Mouse (Mus musculus): ENCODE measurements around the gene Dach2.
"Not testable (repeated sequence)": the region's sequence is repeated elsewhere in the genome, so short reads cannot be mapped to it uniquely, and the experiment has no call there.

Gene Dach2

GRCm38 (mm10) chrX:113297404-113297803 is at the start of gene Dach2:
Dach2 (plus strand) TSS chrX:113297510.
- DNase-seq (ENCODE audit: low spot score): no peak

GRCm38 (mm10) chrX:113252427-113252826 is 44.9 kb upstream of the Dach2 start:
- DNase-seq (ENCODE audit: low spot score): not testable (repeated sequence)

GRCm38 (mm10) chrX:113298031-113298430 is 721 bp downstream of the Dach2 start:
- no peak for DNase-seq (ENCODE audit: low spot score)

GRCm38 (mm10) chrX:113298468-113298867 is 1.2 kb downstream of the Dach2 start:
- DNase-seq (ENCODE audit: low spot score): no peak

GRCm38 (mm10) chrX:113304323-113304722 is 7.0 kb downstream of the Dach2 start:
- DNase-seq (ENCODE audit: low spot score): no peak

- no peak for DNase-seq (ENCODE audit: low spot score)
Observed at GRCm38 (mm10) chrX:113338143-113338542, 40.8 kb downstream of the Dach2 start.

GRCm38 (mm10) chrX:113394417-113394816 is 97.1 kb downstream of the Dach2 start:
- no peak for DNase-seq (ENCODE audit: low spot score)

GRCm38 (mm10) chrX:113408756-113409155 is 111.4 kb downstream of the Dach2 start:
- DNase-seq (ENCODE audit: low spot score): no peak

GRCm38 (mm10) chrX:113421517-113422187 is 124.3 kb downstream of the Dach2 start:
- DNase-seq (ENCODE audit: low spot score): no peak

- no peak for DNase-seq (ENCODE audit: low spot score)
Observed at GRCm38 (mm10) chrX:113482131-113482530, 184.8 kb downstream of the Dach2 start.

GRCm38 (mm10) chrX:113545106-113545505 is 247.8 kb downstream of the Dach2 start:
- DNase-seq (ENCODE audit: low spot score): no peak

GRCm38 (mm10) chrX:113563897-113564296 is 266.6 kb downstream of the Dach2 start:
- DNase-seq (ENCODE audit: low spot score): no peak

- no peak for DNase-seq (ENCODE audit: low spot score)
Observed at GRCm38 (mm10) chrX:113666069-113666468, 368.8 kb downstream of the Dach2 start.

- no peak for DNase-seq (ENCODE audit: low spot score)
Observed at GRCm38 (mm10) chrX:113687163-113687562, 389.9 kb downstream of the Dach2 start.

- no peak for DNase-seq (ENCODE audit: low spot score)
Observed at GRCm38 (mm10) chrX:113712363-113712762, 415.1 kb downstream of the Dach2 start.

GRCm38 (mm10) chrX:113724124-113724523 is 426.8 kb downstream of the Dach2 start:
- no peak for DNase-seq (ENCODE audit: low spot score)

- no peak for DNase-seq (ENCODE audit: low spot score)
Observed at GRCm38 (mm10) chrX:113747122-113747521, 449.8 kb downstream of the Dach2 start.

- DNase-seq (ENCODE audit: low spot score): no peak
Observed at GRCm38 (mm10) chrX:113792264-113792663, 495.0 kb downstream of the Dach2 start.

GRCm38 (mm10) chrX:113810369-113810768 is 513.1 kb downstream of the Dach2 start:
- DNase-seq (ENCODE audit: low spot score): no peak

- DNase-seq (ENCODE audit: low spot score): no peak
Observed at GRCm38 (mm10) chrX:113826810-113827209, 529.5 kb downstream of the Dach2 start.

GRCm38 (mm10) chrX:113833062-113833461 is 535.8 kb downstream of the Dach2 start:
- DNase-seq (ENCODE audit: low spot score): no peak

GRCm38 (mm10) chrX:113867835-113868495 is 570.7 kb downstream of the Dach2 start:
- DNase-seq (ENCODE audit: low spot score): no peak

Data from spleen, adult 12 weeks (tissue).